Mouse (Mus musculus): ENCODE measurements around the gene Cars2. TPM values are rescaled to one million over a fixed set of nuclear protein-coding genes. Genes with fewer than 3 reads are reported as not detected.
"Not testable (repeated sequence)": the region's sequence is repeated elsewhere in the genome, so short reads cannot be mapped to it uniquely, and the experiment has no call there.

Gene Cars2
- 27.9 and 32.9 TPM in 2 replicates for total RNA-seq (2017)

GRCm38 (mm10) chr8:11550281-11550948 is at the start of gene Cars2:
Cars2 (minus strand) TSS chr8:11550783.
- ATAC-seq (ENCODE audit: extremely low read depth, insufficient number of reproducible peaks, low FRiP score, poor library complexity, severe bottlenecking), result peak; percentile 72

- no peak for ATAC-seq (ENCODE audit: extremely low read depth, insufficient number of reproducible peaks, low FRiP score, poor library complexity, severe bottlenecking)
Observed at GRCm38 (mm10) chr8:11593222-11593884, 42.8 kb upstream of the Cars2 start.

DNA sequence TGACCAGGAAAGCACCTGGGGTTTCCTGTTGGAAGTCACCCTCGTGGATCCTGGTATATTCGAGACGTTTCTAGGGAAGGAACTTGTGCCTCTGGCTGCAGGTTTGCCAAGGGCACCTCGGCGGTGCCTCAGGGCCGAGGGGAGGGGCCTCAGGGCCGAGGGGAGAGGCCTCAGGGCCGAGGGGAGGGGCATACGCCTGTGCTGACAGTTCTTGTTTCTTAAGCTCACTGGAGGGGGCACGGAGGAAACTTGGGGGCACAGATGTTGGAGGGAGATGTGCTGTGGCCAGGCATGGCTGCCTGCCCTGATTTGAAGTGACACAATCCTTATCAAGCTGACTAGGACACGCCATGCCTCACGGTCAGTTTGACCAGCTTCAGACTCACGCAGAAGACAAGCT is 41.7 kb upstream of the Cars2 start:
- ATAC-seq (ENCODE audit: extremely low read depth, insufficient number of reproducible peaks, low FRiP score, poor library complexity, severe bottlenecking), result no peak

GRCm38 (mm10) chr8:11591837-11592236 is 41.3 kb upstream of the Cars2 start:
- no peak for ATAC-seq (ENCODE audit: extremely low read depth, insufficient number of reproducible peaks, low FRiP score, poor library complexity, severe bottlenecking)

- ATAC-seq (ENCODE audit: extremely low read depth, insufficient number of reproducible peaks, low FRiP score, poor library complexity, severe bottlenecking), result no peak
Observed at GRCm38 (mm10) chr8:11586374-11586745, 35.8 kb upstream of the Cars2 start.

DNA sequence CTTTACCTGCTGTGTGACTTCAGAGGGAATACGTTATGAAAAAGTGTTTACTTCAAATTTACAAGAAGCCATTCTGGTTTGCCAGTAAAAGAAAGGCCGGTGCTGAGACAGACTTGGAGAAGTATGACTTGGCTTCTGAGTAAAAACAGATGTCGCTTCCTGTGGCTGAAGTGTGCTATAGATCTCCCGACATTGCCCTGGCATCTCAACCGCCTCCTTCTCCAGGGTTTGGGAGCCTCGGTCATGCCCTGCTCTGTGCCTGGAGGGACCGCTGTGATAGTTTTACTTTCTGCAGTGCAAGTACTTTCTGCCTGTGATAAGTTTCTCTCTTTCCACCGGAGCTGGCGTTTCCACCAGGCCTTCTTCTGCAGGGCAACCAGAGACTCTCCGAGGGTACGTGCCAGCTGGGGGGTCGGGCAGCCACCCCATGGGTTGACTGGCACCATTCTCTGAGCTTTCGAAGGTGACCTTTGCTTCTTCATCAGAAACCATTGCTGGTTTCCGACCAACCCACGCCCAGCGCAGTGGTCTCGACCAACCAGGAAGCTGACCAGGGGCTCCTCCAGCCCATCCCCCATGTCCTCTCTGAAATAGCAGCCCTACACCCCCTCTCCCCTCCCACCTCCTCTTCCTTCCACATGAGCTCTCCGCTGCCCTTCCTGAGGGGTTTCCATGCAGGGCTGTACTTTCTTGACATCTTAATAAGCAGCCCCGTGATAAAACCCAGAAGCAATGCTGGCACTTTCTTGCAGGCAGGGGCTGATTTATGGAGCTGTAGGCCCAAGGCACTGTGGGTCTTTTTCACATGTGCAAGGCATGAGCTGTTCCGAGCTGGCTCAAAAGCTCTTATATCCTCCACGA is 35.2 kb upstream of the Cars2 start:
- no peak for ATAC-seq (ENCODE audit: extremely low read depth, insufficient number of reproducible peaks, low FRiP score, poor library complexity, severe bottlenecking)

GRCm38 (mm10) chr8:11575604-11576384 is 25.2 kb upstream of the Cars2 start:
- ATAC-seq (ENCODE audit: extremely low read depth, insufficient number of reproducible peaks, low FRiP score, poor library complexity, severe bottlenecking), result no peak

- no peak for ATAC-seq (ENCODE audit: extremely low read depth, insufficient number of reproducible peaks, low FRiP score, poor library complexity, severe bottlenecking)
Observed at GRCm38 (mm10) chr8:11574911-11575603, 24.5 kb upstream of the Cars2 start.

GRCm38 (mm10) chr8:11572428-11572827 is 21.8 kb upstream of the Cars2 start:
- no peak for ATAC-seq (ENCODE audit: extremely low read depth, insufficient number of reproducible peaks, low FRiP score, poor library complexity, severe bottlenecking)

DNA sequence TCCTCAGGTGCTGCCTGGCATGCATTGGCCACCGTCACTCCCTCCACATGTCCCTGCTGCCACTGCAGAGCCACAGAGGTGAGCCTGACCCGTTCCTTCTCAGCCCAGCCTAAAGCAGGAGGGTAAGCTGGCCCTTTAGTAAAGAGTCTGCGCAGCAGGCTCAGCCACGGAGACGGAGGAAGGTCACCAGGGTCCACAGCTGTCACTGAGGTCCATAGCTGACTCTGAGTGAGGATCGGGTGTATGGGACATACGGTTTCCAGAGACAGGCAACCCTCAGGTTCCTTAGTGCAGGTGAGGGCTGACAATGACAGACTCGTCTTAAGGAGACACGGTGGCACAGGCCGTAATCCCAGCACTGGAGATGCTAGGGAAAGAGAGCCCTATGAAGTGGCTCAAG is 21.4 kb upstream of the Cars2 start:
- no peak for ATAC-seq (ENCODE audit: extremely low read depth, insufficient number of reproducible peaks, low FRiP score, poor library complexity, severe bottlenecking)

DNA sequence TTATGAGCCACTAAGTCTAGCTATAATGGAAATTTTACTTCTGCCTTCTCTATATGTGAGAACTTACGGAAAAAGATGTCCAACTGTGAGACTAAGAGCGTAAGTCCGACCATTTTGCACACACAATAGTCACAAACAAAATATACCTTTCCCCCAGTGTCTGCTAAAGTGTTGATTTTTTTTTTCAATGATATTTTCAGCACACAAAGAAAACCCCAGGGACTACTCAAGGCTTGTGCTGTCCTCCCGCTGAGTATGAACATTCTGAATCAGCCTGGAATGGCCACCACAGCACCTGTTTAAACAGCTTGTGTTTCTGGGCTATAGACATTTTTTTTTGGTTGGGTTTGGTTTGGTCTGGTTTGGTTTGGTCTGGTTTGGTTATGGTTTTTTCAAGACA is 20.2 kb upstream of the Cars2 start:
- no peak for ATAC-seq (ENCODE audit: extremely low read depth, insufficient number of reproducible peaks, low FRiP score, poor library complexity, severe bottlenecking)

DNA sequence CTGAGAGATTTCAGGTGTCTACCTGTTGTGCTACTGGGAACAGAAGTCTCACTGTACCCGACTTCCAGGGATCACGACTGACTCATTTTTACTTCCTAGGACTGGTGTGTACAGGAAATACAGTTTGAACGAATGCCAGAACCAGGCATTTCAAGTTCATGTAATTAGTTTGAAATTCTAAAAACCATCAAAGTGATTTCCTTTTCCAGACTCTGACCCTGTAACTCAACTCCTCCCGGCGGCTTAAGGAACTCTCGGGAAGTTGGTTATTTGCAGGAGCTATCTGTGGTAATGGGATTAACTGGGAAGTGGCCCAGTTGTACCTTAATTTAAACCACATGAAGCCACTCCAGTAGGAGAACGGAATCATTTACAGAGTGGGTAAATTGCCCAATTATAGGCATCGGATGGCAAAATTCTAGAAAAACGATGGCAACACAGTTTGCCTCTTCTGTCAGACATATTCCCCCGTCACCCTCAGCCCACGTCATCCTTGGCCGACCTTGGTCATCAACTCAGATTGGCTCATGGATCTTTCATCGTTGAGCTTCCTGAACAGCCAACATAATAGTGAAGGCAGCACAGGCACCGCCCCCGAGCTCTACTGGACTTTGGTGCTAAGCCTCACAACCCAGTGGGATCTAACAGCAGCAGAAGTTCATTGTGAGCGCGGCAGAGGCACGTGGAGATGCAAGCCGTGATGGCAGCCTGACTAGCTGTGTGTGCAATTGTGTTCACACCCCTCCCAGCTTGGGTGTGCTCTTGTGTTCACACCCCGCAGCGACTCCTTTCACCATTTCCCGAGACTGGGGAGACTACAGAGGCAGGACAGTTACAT is 18.9 kb upstream of the Cars2 start:
- no peak for ATAC-seq (ENCODE audit: extremely low read depth, insufficient number of reproducible peaks, low FRiP score, poor library complexity, severe bottlenecking)

DNA sequence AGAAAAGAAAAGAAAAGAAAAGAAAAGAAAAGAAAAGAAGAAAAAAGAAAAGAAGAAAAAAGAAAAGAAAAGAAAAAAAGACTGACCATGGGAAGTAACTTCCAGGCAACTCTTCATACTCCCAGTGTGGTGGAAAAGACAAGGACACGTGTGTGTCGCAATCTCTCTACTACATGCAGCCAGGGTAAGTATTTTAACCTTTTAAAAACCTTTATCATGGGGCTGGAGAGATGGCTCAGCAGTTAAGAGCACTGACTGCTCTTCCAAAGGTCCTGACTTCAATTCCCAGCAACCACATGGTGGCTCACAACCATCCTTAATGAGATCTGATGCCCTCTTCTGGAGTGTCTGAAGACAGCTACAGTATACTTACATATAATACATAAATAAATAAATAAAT is 17.6 kb upstream of the Cars2 start:
- ATAC-seq (ENCODE audit: extremely low read depth, insufficient number of reproducible peaks, low FRiP score, poor library complexity, severe bottlenecking), result not testable (repeated sequence)

DNA sequence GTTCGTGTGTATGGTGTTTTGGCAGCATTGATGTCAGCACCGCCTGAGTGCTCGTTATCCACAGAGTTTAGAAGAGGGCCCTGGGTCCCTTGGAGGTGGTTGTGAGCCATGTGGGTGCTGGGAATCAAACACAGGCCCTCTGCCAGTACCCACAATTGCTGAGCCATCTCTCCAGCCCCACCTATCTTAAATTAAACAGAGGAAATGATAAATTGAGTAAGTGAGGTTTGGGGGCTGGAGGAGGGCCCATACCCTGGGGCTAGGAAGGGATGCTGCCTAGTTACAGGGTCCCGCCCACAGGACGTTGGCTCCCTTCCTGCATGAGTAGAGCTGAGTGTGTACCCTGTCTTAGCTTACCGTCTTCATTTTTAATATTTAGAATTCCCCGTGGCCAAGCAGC is 14.1 kb upstream of the Cars2 start:
- no peak for ATAC-seq (ENCODE audit: extremely low read depth, insufficient number of reproducible peaks, low FRiP score, poor library complexity, severe bottlenecking)

DNA sequence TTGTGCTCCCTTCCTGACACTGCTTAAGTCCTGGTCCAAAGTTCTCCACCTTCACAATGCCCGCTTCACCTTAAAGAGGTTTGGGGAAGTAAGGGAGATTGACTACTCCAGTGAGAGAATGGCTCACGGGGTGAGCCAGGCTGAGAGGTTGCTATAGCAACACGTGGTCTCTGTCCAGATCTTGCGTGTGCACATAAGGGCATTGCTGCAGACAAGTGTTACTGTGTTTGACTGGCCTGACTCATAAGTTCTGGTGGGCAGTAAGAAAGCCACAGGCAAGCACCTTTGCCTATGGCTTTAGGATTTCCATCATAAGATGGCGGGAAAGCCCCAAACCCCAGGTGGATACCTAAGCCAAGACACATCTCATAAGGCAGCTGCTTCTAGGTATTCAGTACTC is 13.7 kb upstream of the Cars2 start:
- ATAC-seq (ENCODE audit: extremely low read depth, insufficient number of reproducible peaks, low FRiP score, poor library complexity, severe bottlenecking), result peak; percentile 33; the same call in 1 of the 2 replicates

DNA sequence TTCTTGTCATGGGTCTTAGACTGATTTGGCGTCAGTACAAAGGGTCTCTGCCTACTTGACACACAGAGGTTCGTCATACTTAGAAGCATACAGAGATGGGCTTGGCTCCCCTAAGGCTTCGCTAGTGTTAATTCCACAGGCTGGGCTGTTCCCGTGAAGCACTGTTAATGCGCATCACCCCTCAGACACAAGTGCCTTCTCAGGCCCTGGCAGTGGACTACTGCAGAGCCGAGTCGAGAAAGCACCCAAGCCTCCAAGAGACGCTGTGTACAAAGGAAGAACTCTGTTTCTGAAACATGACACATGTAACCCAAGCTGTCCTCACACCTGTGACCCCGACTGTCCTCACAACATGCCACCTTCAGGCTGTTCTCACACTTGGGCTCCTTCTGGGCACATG is 9.6 kb upstream of the Cars2 start:
- no peak for ATAC-seq (ENCODE audit: extremely low read depth, insufficient number of reproducible peaks, low FRiP score, poor library complexity, severe bottlenecking)

DNA sequence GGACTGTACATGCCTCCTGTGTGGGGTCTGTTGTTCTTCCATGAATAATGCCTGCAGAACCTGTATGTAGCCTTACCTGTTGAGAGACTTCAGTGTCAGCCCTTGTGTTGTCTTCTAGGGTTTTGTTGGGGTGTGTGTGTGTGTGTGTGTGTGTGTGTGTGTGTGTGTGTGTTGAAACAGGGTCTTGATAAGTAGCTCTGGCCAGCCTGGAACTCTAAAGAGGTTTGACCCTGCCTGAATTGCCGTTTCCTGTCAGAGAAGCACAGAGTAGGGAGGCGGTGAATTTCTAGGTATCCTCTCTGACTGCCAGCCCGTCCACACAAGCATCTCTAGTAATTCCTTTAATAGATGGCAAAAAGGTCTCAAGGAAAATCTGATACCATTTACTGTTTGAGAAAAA is 8.9 kb upstream of the Cars2 start:
- ATAC-seq (ENCODE audit: extremely low read depth, insufficient number of reproducible peaks, low FRiP score, poor library complexity, severe bottlenecking), result no peak
